Mouse (Mus musculus): ENCODE measurements at regions not wholly inside any gene's neighbourhood (a gene's known extent, or its start where the extent isn't known, plus 50 kb on each side); places are given as distances from the start of the nearest gene placed in this dataset.

- ATAC-seq (ENCODE audit: low TSS enrichment): no peak
Observed at GRCm38 (mm10) chr10:99959279-99959678, 56.2 kb upstream of the Kitl start.

- no peak for ATAC-seq (ENCODE audit: low TSS enrichment)
Observed at GRCm38 (mm10) chr10:99952486-99952885, 62.9 kb upstream of the Kitl start.

DNA sequence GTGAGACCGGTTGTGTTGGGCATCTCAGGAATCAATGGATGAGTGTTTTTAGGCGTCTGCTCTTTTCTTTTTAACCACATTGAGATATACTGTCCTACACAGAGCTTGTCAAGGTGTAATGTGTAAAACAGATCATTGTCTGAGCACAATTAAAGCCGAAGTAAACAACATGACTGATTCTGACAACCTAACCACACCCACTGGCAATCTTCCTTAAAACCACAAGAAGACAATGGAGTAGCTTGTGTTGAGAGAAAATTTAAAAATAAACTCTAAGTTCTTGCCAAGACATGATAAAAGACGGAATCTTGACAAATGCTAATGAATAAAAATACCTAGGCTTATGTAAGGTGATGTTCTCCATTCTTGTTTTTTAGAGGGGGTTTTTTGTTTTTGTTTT, 63.7 kb upstream of the Kitl start:
- no peak for ATAC-seq (ENCODE audit: low TSS enrichment)

DNA sequence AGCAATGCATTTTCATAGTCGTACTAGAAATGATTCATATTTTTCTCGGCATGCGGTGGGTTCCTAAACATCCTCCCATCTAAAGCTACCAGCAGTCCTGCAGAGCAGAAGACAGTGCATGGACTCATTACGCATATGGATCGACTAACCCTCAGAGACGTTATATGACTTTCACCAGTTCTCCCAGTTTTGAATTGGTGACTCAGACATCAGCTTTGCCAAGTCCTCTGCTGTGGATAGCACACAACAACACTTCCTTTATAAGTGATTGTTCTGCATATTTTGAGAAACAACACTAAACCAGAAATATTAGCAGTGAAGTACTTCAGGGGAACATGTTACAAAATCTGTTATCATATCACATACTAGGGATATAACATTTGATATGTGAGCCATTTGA, 64.1 kb upstream of the Kitl start:
- peak; percentile 52; the same call in 1 of the 2 replicates for ATAC-seq (ENCODE audit: low TSS enrichment)

DNA sequence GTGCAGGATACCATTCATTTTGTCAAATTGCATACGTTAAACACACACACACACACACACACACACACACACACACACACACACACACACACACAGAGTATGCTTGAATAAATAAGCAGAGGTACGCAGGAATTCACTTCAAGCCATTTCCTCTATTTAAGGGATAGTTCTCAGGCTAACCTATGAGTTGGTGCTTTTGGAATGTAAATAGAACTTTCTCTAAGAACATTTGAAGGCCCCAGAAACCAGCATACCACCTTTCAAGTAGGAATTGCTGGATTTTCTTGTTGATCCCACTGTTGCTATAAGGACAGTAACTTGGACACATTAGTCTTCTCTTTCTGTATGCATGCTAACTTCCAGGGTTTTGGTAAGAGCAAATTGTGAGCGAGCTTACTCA, 66.7 kb upstream of the Kitl start:
- ATAC-seq (ENCODE audit: low TSS enrichment): no peak

GRCm38 (mm10) chr10:99945418-99945817, 70.0 kb upstream of the Kitl start:
- no peak for ATAC-seq (ENCODE audit: low TSS enrichment)

GRCm38 (mm10) chr10:99941665-99942064, 73.8 kb upstream of the Kitl start:
- no peak for ATAC-seq (ENCODE audit: low TSS enrichment)

DNA sequence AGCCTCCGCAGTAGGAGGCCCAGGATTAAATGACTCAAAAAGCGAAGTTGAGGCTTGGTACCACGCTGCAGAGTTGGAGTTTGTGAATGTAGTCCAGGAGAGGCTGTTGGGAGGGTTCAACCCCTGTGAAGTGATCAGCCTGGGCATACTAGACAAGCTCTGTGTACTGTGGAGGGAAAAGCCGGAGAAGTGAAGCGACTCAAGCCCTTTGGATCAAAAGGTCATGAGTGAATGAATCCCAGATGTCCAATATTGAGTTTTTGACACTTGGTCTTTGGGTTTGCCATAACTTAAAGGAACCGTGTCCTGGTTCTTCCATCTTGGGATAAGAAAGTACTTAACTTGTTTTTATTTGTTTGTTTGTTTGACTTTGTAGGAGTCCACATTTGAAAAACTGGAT, 76.5 kb upstream of the Kitl start:
- ATAC-seq (ENCODE audit: low TSS enrichment): no peak

- no peak for ATAC-seq (ENCODE audit: low TSS enrichment)
Observed at GRCm38 (mm10) chr10:99937921-99938618, 77.4 kb upstream of the Kitl start.

DNA sequence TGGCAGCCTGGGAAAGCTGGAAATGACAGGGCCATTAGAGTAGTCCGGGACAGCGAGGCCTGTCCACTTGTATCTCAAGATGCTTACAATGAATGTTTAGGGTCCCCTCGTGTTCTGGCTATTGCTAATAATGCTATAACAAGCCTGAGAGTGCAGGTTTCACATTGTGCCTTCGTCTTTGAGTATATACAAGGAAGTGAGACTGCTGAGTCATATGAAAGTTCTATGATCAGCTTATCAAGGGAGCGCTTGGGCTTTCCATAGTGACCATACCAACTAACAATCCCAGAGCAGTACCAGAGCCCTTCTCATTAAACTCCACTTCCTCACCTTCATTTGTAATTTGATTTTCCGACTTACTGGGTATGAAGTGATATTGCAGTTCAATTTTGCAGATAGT, 86.2 kb upstream of the Kitl start:
- no peak for ATAC-seq (ENCODE audit: low TSS enrichment)

- no peak for ATAC-seq (ENCODE audit: low TSS enrichment)
Observed at GRCm38 (mm10) chr10:99927913-99928312, 87.5 kb upstream of the Kitl start.

GRCm38 (mm10) chr10:99926327-99926954, 89.0 kb upstream of the Kitl start:
- ATAC-seq (ENCODE audit: low TSS enrichment): no peak

DNA sequence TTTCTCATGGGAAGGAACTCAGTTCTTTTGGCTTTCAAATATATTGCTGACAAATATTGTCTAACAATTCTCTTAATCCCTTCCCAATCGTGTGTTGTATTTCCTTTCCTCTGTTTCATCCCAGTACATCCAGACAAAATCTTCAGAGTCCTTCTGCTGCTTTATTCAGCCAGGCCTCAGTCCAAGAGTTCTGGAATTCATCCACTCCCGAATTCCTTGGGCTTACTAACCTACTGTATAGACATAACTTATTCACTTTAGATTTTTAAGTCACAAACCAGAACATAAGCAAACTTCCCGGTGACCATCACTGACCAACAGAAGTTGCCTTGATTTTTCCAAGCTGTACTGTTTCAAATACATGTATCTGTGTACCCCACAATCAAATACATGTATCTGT, 90.9 kb upstream of the Kitl start:
- ATAC-seq (ENCODE audit: low TSS enrichment): no peak

- no peak for ATAC-seq (ENCODE audit: low TSS enrichment)
Observed at GRCm38 (mm10) chr10:99919925-99920324, 95.5 kb upstream of the Kitl start.

- no peak for ATAC-seq (ENCODE audit: low TSS enrichment)
Observed at GRCm38 (mm10) chr10:99918567-99919320, 96.7 kb upstream of the Kitl start.

GRCm38 (mm10) chr10:99913846-99914187, 101.6 kb upstream of the Kitl start:
- ATAC-seq (ENCODE audit: low TSS enrichment): no peak

DNA sequence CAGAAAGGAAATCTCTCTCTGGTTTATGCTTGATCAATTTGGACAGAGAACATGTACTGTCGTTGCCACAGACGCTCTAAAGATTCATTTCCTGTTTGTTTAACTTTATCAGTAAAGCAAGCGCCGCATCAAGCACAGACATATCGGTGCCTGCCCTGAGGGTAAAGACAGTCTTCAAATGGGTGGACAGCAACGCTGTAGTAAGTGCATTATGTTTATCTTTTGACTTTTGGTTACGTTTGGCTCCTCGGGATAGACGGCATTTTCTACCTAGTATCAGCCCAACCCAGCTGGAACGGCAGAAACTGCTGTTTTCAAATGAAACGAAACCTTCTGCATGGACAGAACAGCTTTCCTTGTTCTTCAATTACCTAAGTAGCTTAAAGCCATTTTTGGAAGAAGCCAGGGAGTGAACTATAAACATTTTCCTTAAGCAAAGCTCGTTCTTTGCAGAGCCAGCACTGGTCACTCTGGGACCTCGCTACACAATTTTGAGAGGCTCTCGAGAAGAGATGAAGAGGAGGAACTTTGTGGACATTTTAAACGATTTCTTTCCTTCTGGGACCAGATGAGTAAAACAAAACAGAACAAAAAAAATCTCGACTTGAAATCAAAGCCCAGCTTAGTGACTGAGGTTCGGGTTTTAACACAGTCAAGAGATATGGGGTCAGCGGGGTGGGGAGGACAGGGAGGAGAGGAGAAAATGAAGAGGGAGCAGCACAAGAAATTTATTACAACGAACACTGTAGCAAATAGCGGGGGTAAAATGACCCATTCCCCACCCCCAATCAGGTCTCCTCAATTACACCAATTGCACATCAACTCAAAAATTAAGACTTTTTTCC, 102.2 kb upstream of the Kitl start:
- ATAC-seq (ENCODE audit: low TSS enrichment): peak; percentile 50

- no peak for ATAC-seq (ENCODE audit: low TSS enrichment)
Observed at GRCm38 (mm10) chr10:99910011-99910723, 105.3 kb upstream of the Kitl start.

DNA sequence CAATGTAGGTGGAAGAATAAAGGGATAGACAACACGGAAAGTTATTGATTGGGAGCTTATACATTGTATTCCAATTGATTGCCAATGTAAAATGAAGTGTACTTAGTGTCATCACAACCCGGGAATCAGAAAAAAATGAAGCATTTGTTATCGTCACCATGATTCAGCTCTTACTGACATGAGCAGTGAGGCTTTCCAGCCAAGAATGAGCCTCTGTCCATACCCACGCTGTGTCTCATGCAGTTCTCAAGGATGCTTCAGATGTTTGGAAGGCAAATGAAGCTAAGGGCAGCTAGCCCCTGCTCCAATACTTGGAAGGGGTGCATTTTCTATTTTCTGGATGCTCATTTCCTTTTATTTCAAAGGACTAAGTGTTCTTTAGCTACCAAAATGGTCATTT, 107.4 kb upstream of the Kitl start:
- no peak for ATAC-seq (ENCODE audit: low TSS enrichment)

- peak; percentile 64; the same call in 1 of the 2 replicates for ATAC-seq (ENCODE audit: low TSS enrichment)
Observed at GRCm38 (mm10) chr10:99906778-99907435, 108.5 kb upstream of the Kitl start.

All from frontal cortex, adult (tissue).